Mouse (Mus musculus): Measurements from ENCODE around the gene Atad1.
"Not testable (repeated sequence)": the region's sequence is repeated elsewhere in the genome, so short reads cannot be mapped to it uniquely, and the experiment has no call there.

DNA sequence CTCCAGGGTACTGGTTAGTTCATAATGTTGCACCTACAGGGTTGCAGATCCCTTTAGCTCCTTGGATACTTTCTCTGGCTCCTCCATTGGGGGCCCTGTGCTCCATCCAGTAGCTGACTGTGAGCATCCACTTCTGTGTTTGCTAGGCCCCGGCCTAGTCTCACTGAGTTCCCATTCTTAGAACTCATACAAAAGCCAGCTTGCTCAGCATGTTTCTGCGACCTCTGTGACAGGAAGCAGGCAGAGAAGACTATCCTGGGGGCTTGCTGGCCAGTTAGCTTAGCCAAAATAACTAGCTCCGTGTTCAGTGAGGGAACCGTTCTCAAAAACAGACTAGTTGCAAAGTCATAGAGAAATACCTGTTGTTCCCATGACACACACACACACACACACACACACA, 47.8 kb upstream of the Atad1 start:
- not testable (repeated sequence) for TF ChIP-seq CTCF, EP300 (IDR thresholded peaks at IDR 0.05)

All from lung, postnatal 0 days (tissue).